Mouse (Mus musculus): Measurements from ENCODE around the gene Itsn2. TPM values are rescaled to one million over a fixed set of nuclear protein-coding genes. Genes with fewer than 3 reads are reported as not detected.
"Not testable (repeated sequence)": the region's sequence is repeated elsewhere in the genome, so short reads cannot be mapped to it uniquely, and the experiment has no call there.

Gene Itsn2
- 19.7 and 24.7 TPM in 2 replicates for polyA plus RNA-seq (2014; fragmentation: Nextera tagmentation; extraction: Ambion mirVana)

- peak; percentile 86 for ATAC-seq (ENCODE audit: insufficient read depth, low FRiP score, low TSS enrichment)
- H3K27ac ChIP-seq (ENCODE audit: low read depth, low read length), result no peak within 1 kb of the TSS
- H3K27me3 ChIP-seq (ENCODE audit: control insufficient read depth, insufficient read depth, low read length), result no peaks in the 10 kb centered on the region
- peak within 1 kb of the TSS; percentile 85 for H3K9ac ChIP-seq (ENCODE audit: low read length)
- H3K4me3 ChIP-seq (ENCODE audit: low read depth, low read length), result peak within 1 kb of the TSS; percentile 86
- no peaks in the 10 kb centered on the region for H3K36me3 ChIP-seq (ENCODE audit: control insufficient read depth, insufficient read depth, low read length)
- H3K4me1 ChIP-seq (ENCODE audit: control insufficient read depth, insufficient read depth, low read length), result no peaks in the 10 kb centered on the region
- no peaks in the 10 kb centered on the region for H3K9me3 ChIP-seq (ENCODE audit: control insufficient read depth, low read length)
- WGBS, result 0% methylated on average over 36 of the region's 49 CpGs
- H3K4me2 ChIP-seq (ENCODE audit: low read depth), result peak within 1 kb of the TSS; percentile 81
- peak; percentile 80 for DNase-seq (ENCODE audit: low spot score)
Measured at GRCm38 (mm10) chr12:4592541-4593165, at the start of gene Itsn2, which contains the start of gene Gm3625. Gene Itsn2 (plus strand): TSS chr12:4592638. Gene Gm3625 (minus strand): TSS chr12:4592927.

- ATAC-seq (ENCODE audit: insufficient read depth, low FRiP score, low TSS enrichment), result no peak
- Histone ChIP-seq H3K9me3 (ENCODE audit: control insufficient read depth, low read length) (no peaks in the 10 kb centered on the region), H3K4me3 (ENCODE audit: low read depth, low read length) (no peak overlapping the region), H3K9ac (ENCODE audit: low read length) (no peak overlapping the region), H3K36me3 (ENCODE audit: control insufficient read depth, insufficient read depth, low read length) (no peaks in the 10 kb centered on the region), H3K4me2 (ENCODE audit: low read depth) (no peak overlapping the region), H3K27ac (ENCODE audit: low read depth, low read length) (no peak overlapping the region), H3K4me1 (ENCODE audit: control insufficient read depth, insufficient read depth, low read length) (no peaks in the 10 kb centered on the region), H3K27me3 (ENCODE audit: control insufficient read depth, insufficient read depth, low read length) (no peaks in the 10 kb centered on the region)
- no peak for DNase-seq (ENCODE audit: low spot score)
- WGBS, result 92% methylated on average over 5 of the region's 5 CpGs
Measured at GRCm38 (mm10) chr12:4544400-4544919, 48.0 kb upstream of the Itsn2 start.

GRCm38 (mm10) chr12:4545425-4545824, 47.0 kb upstream of the Itsn2 start:
- no peak overlapping the region for H3K4me2 ChIP-seq (ENCODE audit: low read depth)
- ATAC-seq (ENCODE audit: insufficient read depth, low FRiP score, low TSS enrichment), result no peak
- H3K27me3 ChIP-seq (ENCODE audit: control insufficient read depth, insufficient read depth, low read length), result no peaks in the 10 kb centered on the region
- no peak overlapping the region for H3K9ac ChIP-seq (ENCODE audit: low read length)
- no peaks in the 10 kb centered on the region for H3K9me3 ChIP-seq (ENCODE audit: control insufficient read depth, low read length)
- no peaks in the 10 kb centered on the region for H3K4me1 ChIP-seq (ENCODE audit: control insufficient read depth, insufficient read depth, low read length)
- no peak overlapping the region for H3K27ac ChIP-seq (ENCODE audit: low read depth, low read length)
- no peak overlapping the region for H3K4me3 ChIP-seq (ENCODE audit: low read depth, low read length)
- H3K36me3 ChIP-seq (ENCODE audit: control insufficient read depth, insufficient read depth, low read length), result no peaks in the 10 kb centered on the region
- no peak for DNase-seq (ENCODE audit: low spot score)

GRCm38 (mm10) chr12:4546491-4546890, 45.9 kb upstream of the Itsn2 start:
- no peak overlapping the region for H3K27ac ChIP-seq (ENCODE audit: low read depth, low read length)
- H3K4me2 ChIP-seq (ENCODE audit: low read depth), result no peak overlapping the region
- 66% methylated on average over 5 of the region's 5 CpGs for WGBS
- H3K4me3 ChIP-seq (ENCODE audit: low read depth, low read length), result no peak overlapping the region
- no peak overlapping the region for H3K9ac ChIP-seq (ENCODE audit: low read length)
- DNase-seq (ENCODE audit: low spot score), result no peak
- no peaks in the 10 kb centered on the region for H3K9me3 ChIP-seq (ENCODE audit: control insufficient read depth, low read length)
- H3K36me3 ChIP-seq (ENCODE audit: control insufficient read depth, insufficient read depth, low read length), result no peaks in the 10 kb centered on the region
- no peak for ATAC-seq (ENCODE audit: insufficient read depth, low FRiP score, low TSS enrichment)
- H3K4me1 ChIP-seq (ENCODE audit: control insufficient read depth, insufficient read depth, low read length), result no peaks in the 10 kb centered on the region
- no peaks in the 10 kb centered on the region for H3K27me3 ChIP-seq (ENCODE audit: control insufficient read depth, insufficient read depth, low read length)

- H3K9me3 ChIP-seq (ENCODE audit: control insufficient read depth, low read length), result no peaks in the 10 kb centered on the region
- DNase-seq (ENCODE audit: low spot score), result peak; percentile 29
- no peak for ATAC-seq (ENCODE audit: insufficient read depth, low FRiP score, low TSS enrichment)
Measured at GRCm38 (mm10) chr12:4547557-4547956, 44.9 kb upstream of the Itsn2 start.

GRCm38 (mm10) chr12:4548053-4549013, 44.1 kb upstream of the Itsn2 start:
- no peaks in the 10 kb centered on the region for H3K4me1 ChIP-seq (ENCODE audit: control insufficient read depth, insufficient read depth, low read length)
- no peak overlapping the region for H3K27ac ChIP-seq (ENCODE audit: low read depth, low read length)
- H3K9me3 ChIP-seq (ENCODE audit: control insufficient read depth, low read length), result no peaks in the 10 kb centered on the region
- DNase-seq (ENCODE audit: low spot score), result peak; percentile 81
- no peaks in the 10 kb centered on the region for H3K36me3 ChIP-seq (ENCODE audit: control insufficient read depth, insufficient read depth, low read length)
- peak overlapping the region; percentile 22; the same call in 1 of the 2 replicates for H3K4me2 ChIP-seq (ENCODE audit: low read depth)
- WGBS, result 27% methylated on average over 18 of the region's 18 CpGs
- no peak overlapping the region for H3K9ac ChIP-seq (ENCODE audit: low read length)
- ATAC-seq (ENCODE audit: insufficient read depth, low FRiP score, low TSS enrichment), result peak; percentile 76; the same call in 1 of the 2 replicates
- no peaks in the 10 kb centered on the region for H3K27me3 ChIP-seq (ENCODE audit: control insufficient read depth, insufficient read depth, low read length)
- H3K4me3 ChIP-seq (ENCODE audit: low read depth, low read length), result no peak overlapping the region

More at GRCm38 (mm10) chr12:4547557-4547956, 44.9 kb upstream of the Itsn2 start:
- Histone ChIP-seq H3K4me2 (ENCODE audit: low read depth) (no peak overlapping the region), H3K4me3 (ENCODE audit: low read depth, low read length) (no peak overlapping the region), H3K27ac (ENCODE audit: low read depth, low read length) (no peak overlapping the region), H3K4me1 (ENCODE audit: control insufficient read depth, insufficient read depth, low read length) (no peaks in the 10 kb centered on the region), H3K9ac (ENCODE audit: low read length) (no peak overlapping the region), H3K36me3 (ENCODE audit: control insufficient read depth, insufficient read depth, low read length) (no peaks in the 10 kb centered on the region), H3K27me3 (ENCODE audit: control insufficient read depth, insufficient read depth, low read length) (no peaks in the 10 kb centered on the region)
- WGBS, result 67% methylated on average over 14 of the region's 14 CpGs

GRCm38 (mm10) chr12:4553704-4554103, 38.7 kb upstream of the Itsn2 start:
- H3K27me3 ChIP-seq (ENCODE audit: control insufficient read depth, insufficient read depth, low read length); H3K9me3 ChIP-seq (ENCODE audit: control insufficient read depth, low read length); H3K36me3 ChIP-seq (ENCODE audit: control insufficient read depth, insufficient read depth, low read length); H3K27ac ChIP-seq (ENCODE audit: low read depth, low read length); H3K4me2 ChIP-seq (ENCODE audit: low read depth); H3K9ac ChIP-seq (ENCODE audit: low read length); H3K4me3 ChIP-seq (ENCODE audit: low read depth, low read length); DNase-seq (ENCODE audit: low spot score); H3K4me1 ChIP-seq (ENCODE audit: control insufficient read depth, insufficient read depth, low read length); ATAC-seq (ENCODE audit: insufficient read depth, low FRiP score, low TSS enrichment): not testable (repeated sequence)
- WGBS, result 87% methylated on average over 3 of the region's 3 CpGs

- 90% methylated on average over 5 of the region's 6 CpGs for WGBS
- DNase-seq (ENCODE audit: low spot score) (no peak), ATAC-seq (ENCODE audit: insufficient read depth, low FRiP score, low TSS enrichment) (no peak)
- no peaks in the 10 kb centered on the region for H3K4me1 ChIP-seq (ENCODE audit: control insufficient read depth, insufficient read depth, low read length)
- H3K27ac ChIP-seq (ENCODE audit: low read depth, low read length), result no peak overlapping the region
- no peaks in the 10 kb centered on the region for H3K27me3 ChIP-seq (ENCODE audit: control insufficient read depth, insufficient read depth, low read length)
- no peak overlapping the region for H3K9ac ChIP-seq (ENCODE audit: low read length)
- H3K4me3 ChIP-seq (ENCODE audit: low read depth, low read length), result no peak overlapping the region
- no peak overlapping the region for H3K4me2 ChIP-seq (ENCODE audit: low read depth)
- H3K9me3 ChIP-seq (ENCODE audit: control insufficient read depth, low read length), result no peaks in the 10 kb centered on the region
- H3K36me3 ChIP-seq (ENCODE audit: control insufficient read depth, insufficient read depth, low read length), result no peaks in the 10 kb centered on the region
Measured at GRCm38 (mm10) chr12:4555451-4555850, 37.0 kb upstream of the Itsn2 start.

Measured in neural tube, embryonic 11.5 days (tissue).